In the genomic region with DNA sequence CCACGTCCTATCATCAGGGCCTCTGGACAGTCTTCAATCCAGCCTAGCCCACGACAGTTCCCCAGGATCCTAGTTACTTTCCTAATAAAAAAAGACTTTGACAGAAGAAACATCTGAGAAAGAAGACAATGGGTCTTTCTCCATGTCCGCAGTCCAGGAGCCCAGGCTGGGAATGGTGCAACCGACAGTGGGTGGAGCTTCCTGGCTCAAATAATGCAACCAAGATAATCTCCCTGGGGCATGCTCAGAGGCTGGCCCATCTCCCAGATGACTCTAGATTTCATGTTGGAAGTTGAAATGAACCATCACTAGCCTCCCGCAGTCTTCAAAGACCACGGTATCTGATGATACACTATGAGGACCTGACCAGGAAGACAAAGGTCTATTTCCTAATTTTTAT, we compare ENCODE assay signal across 20 mouse cellular contexts. TPM values are rescaled to one million over a fixed set of nuclear protein-coding genes. Genes with fewer than 3 reads are reported as not detected.
DNase-seq lines count a peak whose midpoint lies in the region; ATAC-seq lines count a peak whose summit lies in the region.
"Had no signal": no experiment of that assay in that cellular context is flagged by ENCODE, and none has a peak within 500 bp of the region (broad histone marks: within the 10 kb centered on the region; RNA-seq: fewer than 3 reads in every experiment).

No protein-coding gene starts in this region.

- H3K4me2 ChIP-seq in heart, embryonic 12.5 days: no peak overlapping the region
- H3K4me2 ChIP-seq: limb, embryonic 15.5 days; liver, embryonic 15.5 days; neural tube, embryonic 13.5 days had no signal

- no peak overlapping the region for H3K4me3 ChIP-seq in heart, embryonic 12.5 days
- H3K4me3 ChIP-seq: forebrain, embryonic 10.5 days; layer of hippocampus, adult 2 months; limb, embryonic 15.5 days; liver, embryonic 15.5 days; neural tube, embryonic 13.5 days had no signal

- intact Hi-C loops in heart, postnatal 14 days (cut with DNase I): no loop called here

- peaks cover 9% of the 10 kb centered on the region; the same call in 1 of the 2 replicates for H3K4me1 ChIP-seq in heart, embryonic 12.5 days (replicated peaks)
- H3K4me1 ChIP-seq: limb, embryonic 15.5 days; liver, embryonic 15.5 days had no signal

- peak; percentile 25; the same call in 1 of the 2 replicates for ATAC-seq in heart, embryonic 12.5 days (ENCODE audit: insufficient number of reproducible peaks, low FRiP score)
- peak; percentile 56 for ATAC-seq in megakaryocyte-erythroid progenitor cell, adult 5-6 weeks (replicated peaks; ENCODE audit: low FRiP score, low TSS enrichment, poor library complexity, severe bottlenecking)

- 66% methylated on average over 6 of the region's 6 CpGs for WGBS in heart, embryonic 12.5 days

- H3K36me3 ChIP-seq in heart, embryonic 12.5 days: peaks cover 28% of the 10 kb centered on the region

- no peaks in the 10 kb centered on the region for H3K27me3 ChIP-seq in heart, embryonic 12.5 days (replicated peaks)
- H3K27me3 ChIP-seq: CH12.LX; limb, embryonic 15.5 days; liver, embryonic 15.5 days; neural tube, embryonic 13.5 days had no signal

- H3K9ac ChIP-seq in heart, embryonic 12.5 days: no peak overlapping the region
- H3K9ac ChIP-seq: limb, embryonic 15.5 days; liver, embryonic 15.5 days; neural tube, embryonic 13.5 days had no signal

- H3K9me3 ChIP-seq in heart, embryonic 12.5 days (replicated peaks): no peaks in the 10 kb centered on the region
- H3K9me3 ChIP-seq: forebrain, embryonic 10.5 days; limb, embryonic 15.5 days; liver, embryonic 15.5 days; neural tube, embryonic 13.5 days had no signal

- H3K27ac ChIP-seq in heart, embryonic 12.5 days (ENCODE audit: poor library complexity, severe bottlenecking): no peak overlapping the region
- H3K27ac ChIP-seq: forebrain, embryonic 10.5 days; layer of hippocampus, adult 2 months; limb, embryonic 15.5 days; liver, embryonic 15.5 days; neural tube, embryonic 13.5 days had no signal

- DNase-seq in adrenal gland, postnatal 14 days: peak; percentile 41
- no peak for DNase-seq in adrenal gland, postnatal 25 days
- DNase-seq in heart, postnatal 14 days: no peak
- peak; percentile 79 for DNase-seq in adipocyte (ENCODE audit: low spot score)
- DNase-seq in urinary bladder, postnatal 25 days (ENCODE audit: low spot score): no peak
- DNase-seq: cerebellum, adult 2 months; cerebellum, postnatal 36 days; gastrocnemius, postnatal 14 days; kidney, adult 2 months; kidney, postnatal 14 days; midbrain, embryonic 14.5 days; thymus, postnatal 14 days had no signal

RNA-seq across cellular contexts. Expression of a gene that starts 35.1 kb away (rescaled TPM):
- 14.6 and 19.3 TPM in 2 replicates for total RNA-seq in adrenal gland, postnatal 14 days (2021)
- total RNA-seq in adrenal gland, postnatal 25 days (2021): 20.1 and 25.4 TPM in 2 replicates
- 21.5 and 23.7 TPM in 2 replicates for polyA plus RNA-seq in heart, embryonic 12.5 days (2016; fragmentation: Nextera tagmentation; extraction: Ambion mirVana)
- 10 to 100 TPM; 11.5 to 12.4 TPM for total RNA-seq in heart, postnatal 14 days (2021)
- 28.7 and 37.9 TPM in 2 replicates for total RNA-seq in megakaryocyte-erythroid progenitor cell, adult 5-6 weeks (2014; fragmentation: Nextera tagmentation)
- 43.5 and 48.6 TPM in 2 replicates for total RNA-seq in megakaryocyte-erythroid progenitor cell, adult 5-6 weeks (2017)

Comparison
In these comparisons a context has a peak if more than half of its experiments do, and no peak if none do; other contexts are left out.
1. DNase-seq: peak in adrenal gland, postnatal 14 days (single experiment) and adipocyte (single experiment); none in adrenal gland, postnatal 25 days (single experiment), heart, postnatal 14 days (0 of 2) and urinary bladder, postnatal 25 days (single experiment).